Mouse (Mus musculus) megakaryocyte-erythroid progenitor cell, adult 5-6 weeks (primary cell): ENCODE measurements at regions not wholly inside any gene's neighbourhood (a gene's known extent, or its start where the extent isn't known, plus 50 kb on each side); places are given as distances from the start of the nearest gene placed in this dataset.

Experiments used
- ATAC-seq: replicated peaks from 2 replicates; pipeline ENCODE4 v1.8.0; 2016; ENCODE audit warnings: mild to moderate bottlenecking, inconsistent platforms; ENCODE audit not compliant: severe bottlenecking, poor library complexity, low FRiP score, low TSS enrichment

- ATAC-seq: no peak
Observed at GRCm38 (mm10) chr7:75063816-75064215, 245.2 kb downstream of the Sv2b start.

DNA sequence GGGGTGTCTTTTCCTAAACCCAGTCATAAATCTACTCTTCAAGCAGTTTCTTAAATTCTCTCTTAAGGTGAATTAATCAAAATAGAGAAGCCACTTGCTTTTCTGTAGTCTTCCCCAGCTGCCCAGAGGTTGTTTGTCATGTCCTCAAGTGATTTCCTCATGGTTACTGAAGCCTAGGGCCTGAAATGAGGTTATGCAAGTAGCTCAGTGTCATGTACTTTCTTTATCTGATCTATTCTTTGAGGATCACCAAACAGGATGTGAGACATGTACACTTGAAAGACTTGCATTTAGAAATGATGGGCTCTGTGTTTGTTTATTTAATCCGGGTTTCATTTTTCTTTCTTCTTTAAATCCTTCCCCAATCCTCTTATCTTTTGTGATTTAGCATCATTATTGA, 258.8 kb downstream of the Sv2b start:
- ATAC-seq: no peak

GRCm38 (mm10) chr7:75049751-75050150, 259.3 kb downstream of the Sv2b start:
- ATAC-seq: no peak

GRCm38 (mm10) chr7:75048822-75049221, 260.2 kb downstream of the Sv2b start:
- ATAC-seq: 0 out of 2 replicates have a peak, but pooled peaks have one; percentile 41

DNA sequence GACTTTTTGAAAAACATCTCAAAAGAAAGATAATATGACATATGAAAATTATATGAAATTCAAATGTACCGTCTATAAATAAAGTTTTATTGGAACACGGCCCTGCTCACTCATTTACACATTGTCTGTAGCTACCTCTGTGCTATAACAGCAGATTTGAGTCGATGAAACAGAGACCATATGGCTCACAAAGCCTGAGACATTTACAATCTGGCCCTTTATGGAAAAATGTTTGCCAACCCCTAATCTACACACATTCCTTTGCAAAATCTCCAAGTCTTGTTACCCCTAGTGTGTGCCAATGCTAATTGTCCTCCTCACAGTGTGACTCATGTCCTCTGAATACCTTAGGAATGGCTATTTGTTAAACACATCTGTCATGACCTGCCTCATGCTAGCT, 261.2 kb downstream of the Sv2b start:
- no peak for ATAC-seq

DNA sequence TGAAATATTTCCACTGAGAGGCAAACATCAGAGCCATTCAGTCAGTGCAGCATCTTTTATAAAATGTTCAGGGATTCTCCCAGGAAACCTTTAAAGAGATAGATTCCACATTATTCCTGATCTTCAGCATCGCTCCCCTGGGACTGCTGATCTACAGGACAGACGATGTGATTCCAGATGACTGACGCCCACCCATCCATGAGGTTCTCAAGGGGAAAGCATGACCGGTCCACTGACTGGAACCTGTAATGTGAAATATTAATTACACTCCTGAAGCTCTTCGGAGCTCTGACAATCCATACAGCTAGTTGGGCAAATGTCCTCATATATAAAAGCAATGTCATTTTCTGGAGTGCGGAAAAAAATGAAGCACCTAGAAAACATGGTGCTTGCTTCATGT, 268.2 kb downstream of the Sv2b start:
- ATAC-seq: no peak

DNA sequence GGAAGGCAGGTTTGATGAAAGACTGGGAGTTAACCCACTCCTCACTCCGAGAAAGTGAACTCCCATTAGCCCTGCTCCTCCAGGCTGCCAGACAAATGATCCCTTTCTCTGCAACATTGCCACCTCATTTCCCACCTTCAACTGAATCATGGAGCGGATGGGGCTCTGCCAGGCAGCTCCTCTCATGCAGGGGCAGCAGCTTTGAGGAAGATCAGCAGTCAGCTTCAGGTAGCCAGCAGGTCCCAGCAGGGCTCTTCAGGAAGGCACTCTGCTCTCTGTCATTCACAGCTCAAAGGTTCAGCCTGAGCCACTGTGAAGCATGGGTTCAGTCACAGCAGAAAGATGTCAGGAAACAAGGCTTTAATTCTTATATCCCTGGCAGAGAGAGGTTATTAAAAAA, 282.9 kb downstream of the Sv2b start:
- ATAC-seq: no peak

DNA sequence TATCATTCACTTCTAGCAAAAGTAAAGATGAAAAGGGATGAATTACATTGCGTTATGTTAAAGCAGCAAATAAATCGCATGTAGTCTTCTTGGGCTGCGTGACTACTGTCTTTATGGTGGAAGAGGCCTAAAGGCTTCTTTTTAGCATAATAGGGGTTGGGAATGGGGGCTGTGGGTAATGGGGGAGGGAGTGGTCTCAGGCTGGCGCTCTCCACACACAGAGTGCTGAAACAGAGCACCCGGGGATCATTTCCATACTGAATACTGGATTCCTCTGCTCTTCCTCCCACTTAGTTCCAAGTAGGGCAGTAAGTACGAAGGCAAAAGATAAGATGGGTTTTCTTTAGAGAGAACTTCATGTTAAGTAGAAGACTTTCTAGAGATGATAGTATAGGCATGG, 287.1 kb downstream of the Sv2b start:
- ATAC-seq: no peak

DNA sequence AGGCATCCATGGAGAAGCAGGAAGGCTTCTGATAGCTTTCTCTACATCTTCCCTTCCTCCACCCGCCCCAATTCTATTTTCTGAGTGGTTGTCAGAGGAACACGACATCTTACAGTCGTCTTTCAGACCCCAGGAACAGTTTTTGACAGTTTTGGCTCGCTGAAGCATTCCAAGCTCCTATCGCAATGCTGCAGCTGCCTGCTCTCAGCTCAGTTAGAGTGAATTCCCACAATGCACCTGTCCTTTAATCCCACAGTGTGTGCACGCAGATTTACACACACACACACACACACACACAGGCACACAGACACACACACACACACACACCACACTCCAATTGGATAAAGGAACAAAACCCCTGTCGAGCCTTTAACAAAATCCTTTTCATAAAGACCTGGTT, 290.4 kb downstream of the Sv2b start:
- no peak for ATAC-seq

GRCm38 (mm10) chr7:75008481-75008880, 300.6 kb downstream of the Sv2b start:
- ATAC-seq: no peak

- ATAC-seq: no peak
Observed at GRCm38 (mm10) chr7:74990198-74990597, 318.9 kb downstream of the Sv2b start.

GRCm38 (mm10) chr7:74979479-74979878, 329.6 kb downstream of the Sv2b start:
- 0 out of 2 replicates have a peak, but pooled peaks have one; percentile 14 for ATAC-seq

GRCm38 (mm10) chr7:74975986-74976385, 333.1 kb downstream of the Sv2b start:
- no peak for ATAC-seq

GRCm38 (mm10) chr7:74974448-74974847, 334.6 kb downstream of the Sv2b start:
- 0 out of 2 replicates have a peak, but pooled peaks have one; percentile 34 for ATAC-seq

GRCm38 (mm10) chr7:74944421-74945098, 364.5 kb downstream of the Sv2b start:
- no peak for ATAC-seq

DNA sequence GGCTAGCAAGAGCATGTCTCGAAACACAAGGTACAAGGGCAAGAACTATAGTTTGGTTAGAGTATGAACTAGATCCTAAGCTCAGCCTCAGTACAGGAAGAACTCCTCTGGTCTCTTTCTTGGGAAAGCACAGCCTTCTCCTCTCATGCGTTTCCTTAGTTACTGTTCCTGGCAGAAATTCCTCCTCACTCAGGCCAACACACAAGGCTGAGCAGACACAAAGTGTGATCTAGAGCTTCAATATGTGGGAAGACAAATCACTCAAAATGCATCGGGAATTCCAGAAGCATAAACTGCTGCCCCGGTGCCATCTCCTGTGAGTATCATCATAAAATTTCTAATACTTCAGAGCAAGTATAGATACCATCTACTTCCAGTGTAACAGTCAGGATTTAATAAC, 366.1 kb downstream of the Sv2b start:
- no peak for ATAC-seq

DNA sequence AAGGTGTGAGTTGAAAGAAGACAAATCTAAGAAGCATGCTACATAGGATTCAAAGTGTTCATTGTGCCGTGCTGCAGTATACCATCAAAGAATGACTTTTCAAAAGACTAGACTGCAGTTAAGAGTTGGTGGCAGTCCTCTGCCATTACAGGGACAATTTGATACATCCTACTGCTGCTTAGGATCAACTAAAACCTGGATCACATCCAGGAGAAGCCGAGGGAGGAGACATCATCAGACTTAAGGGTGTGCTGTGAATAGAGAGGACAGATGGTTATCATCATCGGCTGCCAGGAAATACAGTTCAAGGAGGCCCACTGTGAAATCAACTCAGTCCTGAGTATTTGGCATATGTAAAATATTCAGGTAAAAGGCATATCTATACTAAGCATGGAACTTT, 366.9 kb downstream of the Sv2b start:
- ATAC-seq: no peak

DNA sequence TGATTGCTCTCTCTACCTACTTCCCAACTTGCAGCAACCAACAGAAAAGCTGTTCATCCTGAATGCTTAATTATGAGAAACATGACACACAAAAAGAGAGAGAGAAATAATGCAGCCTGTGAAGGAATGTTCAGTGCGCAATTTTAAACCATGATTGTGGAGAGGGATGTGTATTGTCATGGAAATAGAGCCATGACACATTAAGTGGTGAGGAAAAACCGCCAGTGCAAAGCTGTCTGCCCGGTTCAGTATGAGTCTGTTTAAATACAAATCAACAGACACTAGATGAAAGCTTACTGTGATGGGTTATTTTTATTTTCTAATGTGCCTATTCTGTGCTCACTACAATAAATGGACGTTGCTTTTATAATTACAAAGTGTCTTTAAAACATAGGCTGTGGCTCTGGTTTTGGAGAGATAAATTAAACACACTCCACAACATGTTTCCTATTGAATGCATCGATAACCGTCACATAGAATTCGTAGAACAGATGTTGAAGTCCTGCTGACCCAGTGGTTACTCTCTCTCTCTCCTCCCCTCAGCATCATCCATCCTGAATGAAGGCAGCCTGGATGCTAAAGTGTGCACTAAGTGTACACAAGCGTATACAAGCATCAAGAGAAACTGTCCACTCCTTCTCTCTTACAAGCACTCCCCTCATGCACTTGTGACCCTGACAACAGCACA, 374.7 kb upstream of the Slco3a1 start:
- peak; percentile 64 for ATAC-seq

GRCm38 (mm10) chr7:74928226-74928927, 373.8 kb upstream of the Slco3a1 start:
- peak; percentile 95 for ATAC-seq

DNA sequence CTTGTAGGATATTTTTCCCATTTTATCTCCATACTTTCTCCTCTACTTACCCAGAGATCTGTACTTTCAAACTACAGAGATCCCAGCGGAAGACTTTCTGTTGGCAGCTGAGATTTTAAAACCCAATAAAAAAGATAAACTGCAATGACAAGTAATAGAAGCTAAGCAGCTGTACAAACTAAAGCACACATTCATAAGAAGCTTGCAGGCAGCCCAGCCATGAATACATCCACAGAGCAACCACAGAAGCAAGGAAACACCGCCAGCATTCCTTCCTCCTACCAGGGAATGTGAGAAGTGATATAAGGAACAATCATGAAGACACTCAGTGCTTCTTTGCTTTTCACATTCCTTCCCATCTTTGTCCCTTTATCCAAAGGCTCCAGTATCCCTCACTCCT, 372.1 kb upstream of the Slco3a1 start:
- ATAC-seq: no peak

DNA sequence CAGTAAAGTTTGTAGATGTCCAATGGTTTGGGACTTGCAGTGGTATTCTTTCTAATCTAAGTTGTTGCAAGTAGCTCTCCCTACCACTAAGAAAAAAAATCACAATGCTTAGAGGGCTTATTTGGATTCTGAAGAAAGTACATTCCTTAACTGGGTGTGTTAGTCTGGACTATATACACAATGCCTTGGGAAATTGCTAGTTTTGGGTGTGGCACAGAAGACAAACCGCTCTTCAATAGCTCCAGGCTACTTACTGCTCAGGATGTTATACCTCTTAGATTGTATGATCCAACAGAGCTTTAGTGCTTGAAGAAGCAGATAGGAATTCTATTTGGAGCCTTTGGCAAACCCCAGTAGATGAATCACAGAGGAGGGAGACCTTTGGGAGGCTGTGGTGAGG, 369.6 kb upstream of the Slco3a1 start:
- no peak for ATAC-seq
